Mouse (Mus musculus) megakaryocyte, embryonic 14.5 days (primary cell): Measurements from ENCODE around the gene Snx29.

ENCODE experiments used
- FLI1 ChIP-seq: IDR thresholded peaks from 2 replicates; pipeline ENCODE4 v1.6.1; 2012; ENCODE audit warnings: low read length, inconsistent platforms, mixed read lengths
- GATA1 ChIP-seq: IDR thresholded peaks from 3 replicates; pipeline ENCODE4 v1.6.1; 2012; ENCODE audit warnings: mixed read lengths, low read length, inconsistent platforms, borderline replicate concordance

GRCm38 (mm10) chr16:11456141-11456645, 133.5 kb downstream of the Snx29 start:
- TF ChIP-seq GATA1 (no peak), FLI1 (no peak)
